Mouse (Mus musculus): ENCODE data around the gene Fas. TPM values are rescaled to one million over a fixed set of nuclear protein-coding genes. Genes with fewer than 3 reads are reported as not detected.

Fas gene
- total RNA-seq, 2 experiments from 2014 or later, result 1.2 TPM; not detected in 1

GRCm38 (mm10) chr19:34283614-34284013 lies 6.9 kb upstream of the Fas start:
- no peak for DNase-seq (ENCODE audit: low spot score in 2 of 2)

GRCm38 (mm10) chr19:34284383-34284782 lies 6.1 kb upstream of the Fas start:
- no peak for DNase-seq (ENCODE audit: low spot score in 2 of 2)

DNA sequence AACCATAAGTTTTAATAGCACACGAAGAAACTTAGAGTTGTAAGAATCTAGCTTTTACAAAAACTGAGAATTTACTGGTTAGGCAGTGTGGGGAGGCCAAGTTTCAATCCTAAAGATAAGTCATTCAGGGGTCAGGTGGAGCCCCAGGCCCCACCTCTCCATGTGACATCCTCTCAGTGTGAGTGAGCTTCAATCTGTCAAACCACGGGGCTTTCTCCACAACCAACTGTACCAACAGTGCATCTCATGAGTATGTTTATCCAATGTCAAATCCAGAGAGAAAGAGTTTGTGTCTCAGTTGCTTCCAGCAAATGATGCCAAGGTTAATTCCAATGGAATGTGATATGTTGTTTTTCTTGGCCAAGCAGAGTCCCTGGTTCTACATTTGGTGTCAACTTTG lies 5.6 kb upstream of the Fas start:
- no peak for DNase-seq (ENCODE audit: low spot score in 2 of 2)

GRCm38 (mm10) chr19:34287221-34287620 lies 3.2 kb upstream of the Fas start:
- no peak for DNase-seq (ENCODE audit: low spot score in 2 of 2)

- DNase-seq (ENCODE audit: low spot score in 2 of 2), result no peak
Observed at GRCm38 (mm10) chr19:34287656-34288415, 2.6 kb upstream of the Fas start.

GRCm38 (mm10) chr19:34288696-34289095 lies 1.8 kb upstream of the Fas start:
- no peak for DNase-seq (ENCODE audit: low spot score in 2 of 2)

DNA sequence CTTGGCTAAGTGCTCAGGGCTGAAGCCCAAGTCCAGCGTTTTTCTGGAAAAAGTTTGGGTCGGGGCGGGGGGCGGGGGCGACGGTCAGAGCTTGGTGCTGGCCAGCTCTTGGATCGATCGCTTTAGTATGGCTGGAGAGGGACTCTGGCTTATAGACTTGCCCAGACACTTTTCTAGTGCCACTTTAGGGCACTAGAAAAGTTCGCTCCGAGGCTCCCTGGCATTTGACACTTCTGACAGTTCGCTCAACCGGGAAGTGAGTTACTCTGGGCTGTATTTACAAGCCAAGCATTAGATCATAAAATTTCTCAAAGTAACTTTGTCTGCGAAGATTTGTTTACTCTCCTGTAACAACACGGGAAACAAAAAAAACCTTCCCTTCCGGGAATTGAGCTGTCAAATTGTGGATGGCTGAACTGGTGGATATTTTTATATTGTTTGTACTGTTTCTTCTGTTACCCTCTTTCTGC lies 441 bp downstream of the Fas start:
- DNase-seq (ENCODE audit: low spot score in 2 of 2), result no peak

GRCm38 (mm10) chr19:34291379-34291778 lies 913 bp downstream of the Fas start:
- DNase-seq (ENCODE audit: low spot score in 2 of 2), result no peak

DNA sequence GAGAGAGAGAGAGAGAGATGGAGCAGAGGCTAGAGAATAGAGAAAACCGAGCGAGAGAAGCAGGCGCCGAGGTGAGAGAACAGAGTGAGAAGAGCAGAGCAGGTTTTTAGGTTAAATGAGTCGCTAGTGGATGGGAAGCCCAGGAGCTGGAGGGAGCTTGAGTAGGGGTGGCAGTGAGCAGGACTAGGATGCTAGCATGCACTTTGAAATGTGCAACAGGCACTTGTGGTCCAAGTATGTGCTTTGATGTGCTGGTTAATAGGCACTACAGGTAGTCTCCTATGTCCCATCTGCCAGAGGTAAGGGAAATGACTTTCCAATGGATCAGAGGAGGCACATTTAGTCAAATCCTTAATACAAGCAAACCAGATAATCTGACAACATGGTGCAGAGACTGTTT lies 1.5 kb downstream of the Fas start:
- DNase-seq (ENCODE audit: low spot score in 2 of 2), result no peak

DNA sequence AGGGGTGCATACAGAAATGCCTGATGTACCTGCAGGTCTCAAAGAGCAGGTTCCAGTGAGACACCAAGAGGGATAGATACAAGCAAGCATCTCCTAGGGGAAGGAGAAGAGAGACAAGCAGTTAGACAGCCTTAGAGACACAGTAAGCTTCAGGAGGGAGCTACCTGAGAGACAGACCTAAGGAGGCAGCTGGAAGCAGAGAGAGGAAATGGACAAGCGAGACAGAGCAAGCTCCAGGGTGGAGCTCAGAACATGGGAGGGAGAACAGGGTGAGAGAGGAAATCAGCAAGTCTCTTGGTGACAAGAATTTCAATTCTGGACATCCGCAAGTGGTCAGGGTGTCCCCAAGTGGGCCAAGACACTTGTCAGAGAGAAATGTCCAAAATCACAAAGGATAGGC lies 2.2 kb downstream of the Fas start:
- no peak for DNase-seq (ENCODE audit: low spot score in 2 of 2)

- DNase-seq (ENCODE audit: low spot score in 2 of 2), result no peak
Observed at GRCm38 (mm10) chr19:34293376-34293947, 3.0 kb downstream of the Fas start.

DNA sequence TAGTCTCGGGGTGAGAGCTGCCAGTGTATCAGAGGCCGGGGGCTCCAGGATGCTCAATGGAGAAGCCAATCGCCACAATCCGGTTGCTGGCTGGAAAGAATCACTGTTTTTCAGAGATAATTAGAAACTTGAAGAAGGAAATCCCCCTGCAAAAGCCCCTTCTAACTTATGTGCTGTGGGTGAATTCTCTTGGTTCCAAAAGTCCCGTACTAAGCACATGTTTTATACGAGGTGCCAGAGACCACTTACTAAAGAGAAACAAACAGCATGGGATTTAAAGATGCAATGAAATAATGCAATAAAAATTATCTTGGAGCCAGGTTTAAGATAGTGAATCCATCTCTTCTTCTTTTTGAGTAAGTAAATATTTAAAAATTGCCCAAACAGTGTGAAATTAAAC lies 5.0 kb downstream of the Fas start:
- no peak for DNase-seq (ENCODE audit: low spot score in 2 of 2)

GRCm38 (mm10) chr19:34298531-34298930 lies 8.1 kb downstream of the Fas start:
- DNase-seq (ENCODE audit: low spot score in 2 of 2), result no peak

- DNase-seq (ENCODE audit: low spot score in 2 of 2), result no peak
Observed at GRCm38 (mm10) chr19:34299229-34299628, 8.8 kb downstream of the Fas start.

GRCm38 (mm10) chr19:34300430-34300829 lies 10.0 kb downstream of the Fas start:
- no peak for DNase-seq (ENCODE audit: low spot score in 2 of 2)

- DNase-seq (ENCODE audit: low spot score in 2 of 2), result no peak
Observed at GRCm38 (mm10) chr19:34304917-34305316, 14.5 kb downstream of the Fas start.

GRCm38 (mm10) chr19:34306794-34307193 lies 16.3 kb downstream of the Fas start:
- no peak for DNase-seq (ENCODE audit: low spot score in 2 of 2)

GRCm38 (mm10) chr19:34312151-34312728 lies 21.8 kb downstream of the Fas start:
- no peak for DNase-seq (ENCODE audit: low spot score in 2 of 2)

GRCm38 (mm10) chr19:34328051-34328450 lies 37.6 kb downstream of the Fas start:
- no peak for DNase-seq (ENCODE audit: low spot score in 2 of 2)

DNA sequence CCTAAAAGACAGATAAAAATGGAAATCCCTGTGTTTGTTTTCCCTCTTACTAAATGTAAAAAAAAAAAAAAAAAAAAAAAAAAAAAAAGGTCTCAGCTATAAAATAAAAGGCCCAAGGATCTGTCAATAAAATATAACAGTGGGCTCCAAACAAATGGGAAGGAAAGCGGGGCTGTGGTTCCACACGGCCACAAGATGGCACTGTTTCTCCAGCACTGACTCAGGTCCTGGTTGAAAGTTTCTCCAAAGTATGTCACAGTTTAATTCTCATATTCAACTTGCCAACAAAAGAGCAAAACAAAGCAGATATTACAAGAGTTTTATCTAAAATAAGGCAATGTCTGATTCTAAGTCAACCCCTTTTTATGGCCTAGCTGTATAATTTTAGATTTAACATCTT lies 43.8 kb downstream of the Fas start:
- DNase-seq (ENCODE audit: low spot score in 2 of 2), result peak; percentile 78 to 81

DNA sequence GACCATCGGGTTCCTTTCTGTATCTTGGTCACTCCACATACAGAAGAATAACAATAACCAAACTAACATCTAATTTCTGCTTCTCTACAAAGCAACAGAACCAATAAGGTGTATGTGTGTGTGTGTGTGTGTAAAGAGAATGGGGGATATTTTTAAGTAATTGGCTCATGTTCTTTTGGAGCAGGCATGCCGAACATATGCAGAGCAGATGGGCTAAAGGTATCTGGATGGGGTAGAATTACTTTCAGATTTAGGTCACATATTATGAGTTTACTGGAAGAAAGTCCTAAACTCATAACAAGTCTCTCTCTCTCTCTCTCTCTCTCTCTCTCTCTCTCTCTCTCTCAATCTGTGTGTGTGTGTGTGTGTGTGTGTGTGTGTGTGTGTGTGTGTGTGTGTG lies 54.2 kb downstream of the Fas start:
- DNase-seq (ENCODE audit: low spot score in 2 of 2), result no peak

GRCm38 (mm10) chr19:34345616-34346267 lies 55.3 kb downstream of the Fas start:
- peak; percentile 23 to 36 for DNase-seq (ENCODE audit: low spot score in 2 of 2)
